Mouse (Mus musculus): ENCODE measurements around the gene Ndufaf2.

The Ndufaf2 gene

DNA sequence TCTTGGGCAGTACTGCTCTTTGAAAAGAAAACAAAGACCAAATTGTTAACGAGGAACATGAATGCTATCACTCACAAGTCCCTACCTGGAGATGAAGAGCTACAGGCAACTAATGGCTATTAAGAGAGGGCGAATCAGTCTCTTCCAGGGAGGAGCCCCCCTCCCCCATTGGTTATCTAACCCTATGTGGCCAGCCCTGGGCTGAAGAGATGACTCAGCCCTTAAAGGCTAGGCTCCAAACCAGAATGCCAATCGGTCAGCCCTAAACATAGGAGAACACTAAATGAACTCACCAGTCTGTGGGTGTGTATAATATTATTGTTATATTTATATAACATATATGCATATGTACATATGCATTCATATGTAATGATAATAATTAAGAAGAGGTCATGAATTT is 132.6 kb downstream of the Ndufaf2 start:
- no peak for DNase-seq

DNA sequence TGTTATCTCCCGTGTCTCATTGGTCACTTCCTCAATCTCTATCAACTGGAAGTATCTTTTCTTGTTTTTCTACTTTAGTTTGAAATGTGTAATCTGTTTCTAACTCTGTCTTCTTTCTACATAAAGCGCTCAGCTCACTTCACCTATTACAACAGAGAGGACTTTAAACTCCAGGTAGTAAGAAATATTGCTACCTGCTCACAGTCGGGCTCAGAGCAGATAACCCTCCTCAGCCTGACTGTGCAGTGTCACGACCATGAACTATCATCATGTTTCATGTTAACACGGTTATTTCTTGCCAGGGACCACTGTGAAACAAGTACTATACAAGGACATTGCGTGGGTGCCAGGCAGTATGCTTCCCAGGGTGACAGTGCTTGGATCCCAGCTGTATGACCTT is 141.1 kb downstream of the Ndufaf2 start:
- DNase-seq: no peak

GRCm38 (mm10) chr13:108015166-108015565 is 143.3 kb downstream of the Ndufaf2 start:
- no peak for DNase-seq

DNA sequence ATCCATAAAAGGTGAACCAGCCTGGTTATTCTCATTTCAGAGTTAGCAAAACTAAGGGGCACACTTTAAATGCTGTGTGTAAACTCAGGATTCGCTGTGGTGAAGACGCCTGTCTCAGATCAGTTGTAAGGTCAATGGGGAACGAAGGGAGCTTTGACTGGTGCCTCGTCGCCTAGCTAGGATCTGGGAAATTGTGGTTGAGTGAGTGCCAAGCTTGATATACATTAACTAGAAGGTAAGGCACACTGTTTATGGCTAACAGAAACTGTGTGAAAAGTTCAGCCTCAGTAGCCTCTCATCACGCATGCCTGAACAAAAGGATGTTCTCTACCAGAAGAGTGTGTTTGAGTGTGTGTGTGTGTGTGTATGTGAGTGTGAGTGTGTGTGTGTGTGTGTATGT is 144.6 kb downstream of the Ndufaf2 start:
- DNase-seq: no peak

- no peak for DNase-seq
These were observed 145.3 kb downstream of the Ndufaf2 start for GRCm38 (mm10) chr13:108013110-108013509.

- no peak for DNase-seq
These were observed 150.6 kb downstream of the Ndufaf2 start for GRCm38 (mm10) chr13:108007861-108008260.

DNA sequence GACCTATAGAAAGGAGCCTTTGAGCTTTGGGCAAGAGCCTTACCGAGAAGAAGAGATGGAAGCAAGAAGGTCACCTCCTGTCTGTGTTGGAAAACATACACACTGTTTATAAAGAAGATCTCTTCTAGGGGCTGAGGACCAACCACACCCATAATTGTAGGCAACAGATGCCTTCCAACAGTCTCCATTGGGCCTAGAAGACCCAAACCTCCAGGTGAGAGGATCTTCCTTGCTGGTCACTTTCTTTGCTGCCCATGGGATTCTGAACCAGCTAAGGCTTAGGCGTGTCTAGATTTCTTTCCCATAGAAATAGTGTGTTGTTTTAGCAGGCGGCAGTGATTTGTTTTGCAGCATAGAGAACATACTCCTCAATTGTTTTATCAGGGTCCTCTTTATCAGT is 162.1 kb downstream of the Ndufaf2 start:
- DNase-seq: no peak

DNA sequence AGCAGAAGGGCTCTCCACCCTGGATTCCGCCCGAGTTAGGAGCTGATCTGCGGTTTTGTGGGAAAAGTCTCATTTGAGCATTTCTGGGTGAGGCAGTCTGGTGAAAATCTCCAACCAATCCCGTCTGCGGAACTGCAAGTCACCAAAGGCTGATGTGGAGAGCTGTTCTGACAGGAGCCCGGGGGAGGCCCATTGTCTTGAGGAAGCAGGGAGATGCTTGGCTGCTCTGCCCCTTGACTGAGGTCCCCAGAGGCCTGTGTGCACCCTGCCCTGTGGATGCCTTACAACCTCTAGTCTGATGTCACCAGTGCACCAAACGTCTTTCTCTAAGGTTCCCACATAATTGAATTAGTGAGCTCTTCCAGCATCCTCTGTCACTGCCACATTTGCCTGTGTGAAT is 163.2 kb downstream of the Ndufaf2 start:
- no peak for DNase-seq

- no peak for DNase-seq
These were observed 165.8 kb downstream of the Ndufaf2 start for GRCm38 (mm10) chr13:107992573-107992972.

- DNase-seq: no peak
These were observed 173.8 kb downstream of the Ndufaf2 start for GRCm38 (mm10) chr13:107984641-107985040.

GRCm38 (mm10) chr13:107984186-107984585 is 174.2 kb downstream of the Ndufaf2 start:
- DNase-seq: no peak

DNA sequence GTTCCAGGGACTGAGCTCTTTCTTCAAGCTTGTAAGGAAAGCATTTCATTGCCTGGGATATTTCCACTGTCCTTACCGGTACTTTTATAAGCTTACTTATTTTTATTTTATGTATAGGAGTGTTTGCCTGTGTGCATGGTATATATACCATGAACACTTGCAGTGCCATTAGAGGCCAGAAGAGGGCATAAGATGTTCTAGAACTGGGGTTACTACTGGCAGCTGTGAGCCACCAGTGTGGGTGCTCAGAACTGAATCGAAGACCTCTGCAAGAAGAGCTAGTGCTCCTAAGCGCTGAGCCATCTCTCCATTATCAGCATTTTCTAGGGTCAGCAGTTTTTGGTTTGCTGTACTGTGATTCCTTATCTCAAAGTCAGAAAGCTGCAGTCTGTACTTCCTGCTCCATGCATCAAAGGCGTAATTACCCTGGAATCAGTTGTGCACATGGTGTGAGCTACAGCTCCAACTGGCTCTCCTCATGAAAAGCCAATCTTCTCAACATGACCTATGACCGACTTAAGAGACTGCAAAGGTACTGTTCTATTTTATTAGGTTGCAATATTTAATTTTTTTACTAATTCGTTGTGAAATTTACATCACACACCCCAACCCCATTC is 175.1 kb downstream of the Ndufaf2 start:
- DNase-seq: no peak

DNA sequence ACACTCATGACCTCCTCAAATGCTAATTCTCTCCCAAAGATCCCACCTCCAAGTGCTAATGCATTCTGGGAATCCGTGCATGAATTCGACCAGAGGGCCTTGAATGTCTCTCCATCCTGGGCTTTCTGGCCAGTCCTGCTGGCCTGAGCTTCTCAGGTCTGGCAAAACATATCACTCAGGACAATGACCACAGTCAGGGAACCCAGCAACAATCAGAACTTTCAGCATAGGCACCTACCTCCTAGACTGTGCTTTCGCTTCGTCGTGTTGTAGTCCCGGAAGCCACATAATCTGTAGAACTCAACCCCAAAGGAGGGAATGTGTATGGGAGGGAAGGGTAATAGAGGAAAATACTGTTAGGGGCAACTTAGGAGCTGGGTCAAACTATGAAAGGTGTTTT is 179.0 kb downstream of the Ndufaf2 start:
- DNase-seq: no peak

- DNase-seq: no peak
These were observed 181.4 kb downstream of the Ndufaf2 start for GRCm38 (mm10) chr13:107976886-107977656.

DNA sequence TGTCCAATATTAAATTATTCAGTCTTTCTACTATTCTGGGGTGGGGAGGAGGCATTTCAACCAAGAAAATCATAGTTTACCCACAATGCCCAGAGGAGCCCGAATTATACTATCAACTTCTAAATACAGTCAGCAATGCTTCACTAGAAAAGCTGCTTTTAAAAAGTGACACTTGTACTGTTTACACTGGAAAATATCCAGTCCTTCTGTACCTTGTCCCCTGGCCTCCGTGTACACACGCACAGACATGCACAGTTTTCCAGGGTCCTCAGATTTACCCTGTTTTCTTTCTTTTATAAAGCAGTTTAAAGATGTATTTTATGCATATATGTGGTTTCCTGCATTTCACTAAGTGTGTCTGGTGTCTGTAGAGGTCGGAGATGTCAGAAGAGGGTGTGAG is 186.0 kb downstream of the Ndufaf2 start:
- DNase-seq: no peak

DNA sequence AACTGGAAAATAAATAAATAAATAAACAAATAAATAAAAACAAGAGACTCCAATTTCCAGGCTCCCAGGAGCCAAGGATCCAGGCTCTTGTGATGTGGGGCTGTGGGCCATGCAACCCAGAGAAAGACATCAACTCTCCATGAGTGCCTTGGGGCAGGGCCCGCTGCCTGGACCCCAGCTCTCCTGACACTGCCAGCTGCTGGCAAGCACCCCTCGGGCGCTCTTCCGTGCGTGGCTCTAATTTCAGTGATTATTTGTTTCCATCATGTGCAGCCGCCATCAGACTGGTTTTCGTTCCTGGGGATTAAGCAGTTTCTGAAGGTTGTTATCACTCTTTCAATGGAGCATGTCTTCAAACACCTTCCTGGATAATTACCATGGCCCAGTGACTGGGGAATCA is 186.6 kb downstream of the Ndufaf2 start:
- DNase-seq: no peak

DNA sequence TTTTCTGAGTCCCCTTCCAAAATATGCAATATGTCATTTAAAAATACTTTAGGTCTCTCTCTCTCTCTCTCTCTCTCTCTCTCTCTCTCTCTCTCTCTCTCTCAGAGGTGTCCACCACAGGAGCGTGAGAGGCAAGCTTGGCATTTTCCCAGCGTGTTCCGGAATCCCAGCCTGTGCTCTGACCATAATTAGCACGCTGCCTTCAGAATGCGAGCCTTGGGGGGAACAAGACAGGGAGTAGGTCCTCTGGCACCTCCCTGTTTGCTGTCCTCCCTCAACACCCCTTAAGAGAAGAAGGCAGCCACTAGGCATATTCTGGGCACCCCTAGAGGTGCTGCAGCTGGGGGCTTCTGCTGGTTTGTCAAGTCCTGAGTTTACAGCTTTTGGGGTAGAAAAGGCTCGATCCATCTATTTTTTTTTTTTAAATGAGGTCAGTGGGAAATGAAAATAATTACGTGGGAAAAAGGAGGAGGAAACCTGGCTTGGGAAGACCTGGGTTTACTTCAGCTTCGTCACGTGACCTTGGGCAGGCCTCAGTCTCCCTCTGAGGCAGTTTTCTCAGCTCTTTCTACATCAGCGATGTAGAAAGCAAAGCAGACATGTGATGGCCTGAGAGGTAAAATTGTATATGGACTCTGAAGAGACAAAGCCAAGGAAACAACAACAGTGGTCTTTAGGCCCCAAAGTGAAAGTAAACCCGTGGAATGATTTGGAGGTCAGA is 187.8 kb downstream of the Ndufaf2 start:
- DNase-seq: no peak

DNA sequence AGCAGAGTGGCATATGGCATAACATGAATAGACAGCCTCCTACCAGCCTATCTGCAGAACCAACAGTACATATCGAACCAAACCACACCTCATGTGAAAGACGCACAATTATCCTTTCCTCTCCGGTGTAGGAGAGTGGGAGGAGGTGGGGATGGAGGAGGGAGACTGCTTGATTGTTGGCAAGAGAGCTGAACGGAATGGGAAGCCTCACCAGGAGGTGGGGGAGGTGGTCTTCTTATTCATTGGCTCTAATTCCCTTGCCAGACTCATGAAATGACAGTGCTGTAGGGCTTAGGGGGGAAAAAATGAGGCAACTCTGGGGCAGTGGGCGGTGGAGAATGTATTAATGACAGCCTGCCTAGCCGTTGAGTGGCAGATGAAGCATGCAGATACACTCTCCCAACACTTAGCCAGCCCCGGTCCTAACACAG is 188.4 kb downstream of the Ndufaf2 start:
- DNase-seq: no peak

- no peak for DNase-seq
These were observed 193.8 kb downstream of the Ndufaf2 start for GRCm38 (mm10) chr13:107964616-107965015.

DNA sequence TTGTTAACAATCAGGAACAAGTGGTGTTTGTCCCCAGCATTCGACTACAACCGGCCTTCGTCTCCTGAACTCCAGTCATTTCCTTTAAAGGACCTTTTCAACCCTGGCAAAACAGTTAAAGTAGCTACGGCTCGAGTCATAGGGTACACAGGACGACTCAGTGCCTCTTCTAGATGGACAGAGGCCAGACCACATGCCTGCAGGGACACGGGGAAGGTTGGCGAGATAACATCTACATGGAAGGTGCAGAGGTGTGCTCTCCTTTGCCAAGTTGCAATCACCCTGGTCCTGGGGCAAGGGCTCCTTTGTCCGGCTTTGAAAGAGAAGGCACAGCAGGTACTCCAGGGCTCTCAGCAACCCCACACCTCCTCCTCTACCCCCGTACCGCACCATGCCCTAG is 195.0 kb downstream of the Ndufaf2 start:
- DNase-seq: no peak

GRCm38 (mm10) chr13:107962741-107963140 is 195.7 kb downstream of the Ndufaf2 start:
- DNase-seq: no peak

DNA sequence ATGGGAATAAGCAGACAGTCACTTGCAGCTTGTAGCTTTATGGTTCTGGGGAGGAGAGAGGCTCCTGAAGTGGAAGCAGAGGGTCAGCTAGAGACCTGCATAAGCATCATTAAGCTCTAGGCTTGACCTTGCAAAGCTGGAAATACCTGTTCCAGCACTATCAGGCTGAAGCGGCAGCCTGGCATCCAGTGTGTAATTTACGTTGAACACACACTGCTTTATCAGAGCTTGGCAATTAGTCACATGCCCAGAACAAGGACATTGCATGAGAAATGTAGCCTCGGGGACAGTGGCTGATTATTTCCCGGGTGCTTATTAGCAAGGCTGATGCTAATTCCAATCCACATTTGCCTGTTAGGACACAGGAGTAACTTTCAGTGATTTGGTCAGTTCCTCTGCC is 196.5 kb downstream of the Ndufaf2 start:
- peak; percentile 34 for DNase-seq

DNA sequence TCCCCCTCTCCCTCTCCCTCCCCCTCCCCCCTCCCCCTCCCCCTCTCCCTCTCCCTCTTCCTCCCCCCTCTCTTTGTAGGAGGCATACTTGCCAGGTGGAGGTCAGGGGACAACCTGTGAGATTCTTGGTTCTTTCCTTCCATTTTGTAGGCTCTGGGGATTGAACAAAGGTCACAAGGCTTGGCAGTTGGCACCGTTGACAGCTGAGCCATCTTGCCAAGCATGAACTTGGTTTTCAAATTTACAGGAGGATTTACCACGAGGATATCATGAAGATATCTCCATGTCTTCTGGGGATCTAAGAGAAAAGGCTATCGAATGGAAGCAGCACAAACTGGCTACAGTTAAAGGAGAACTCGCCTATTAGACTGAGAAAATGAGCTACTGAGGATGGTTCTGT is 196.9 kb downstream of the Ndufaf2 start:
- no peak for DNase-seq

GRCm38 (mm10) chr13:107960549-107960948 is 197.9 kb downstream of the Ndufaf2 start:
- no peak for DNase-seq

All from lung, postnatal 10 days (tissue).